Mouse (Mus musculus) T-helper 17 cell (primary cell): ENCODE measurements around the gene Nipsnap3a.

ENCODE experiments used
- in situ Hi-C, 2 experiments: fragments of 300-600 bp; cut with MboI, MseI; formaldehyde crosslinking; loops; 1 replicate in 1 of 2; 2 replicates in 1 of 2; pipeline ENCODE4 v1.15.1; 2025; ENCODE audit warnings: high pct_unique_total_duplicates in 2 of 2

Gene Nipsnap3a

GRCm38 (mm10) chr4:53046238-53047022 is 57.4 kb downstream of the Nipsnap3a start:
- in situ Hi-C loops: no loop called here
